Mouse (Mus musculus): ENCODE measurements around the gene Ropn1l.

GRCm38 (mm10) chr15:31460571-31460970 is 7.0 kb upstream of the Ropn1l start:
- TF ChIP-seq CTCF (IDR thresholded peaks at IDR 0.05; ENCODE audit: low read depth, low read length) (no peak), POLR2AphosphoS5 (IDR thresholded peaks at IDR 0.05; ENCODE audit: insufficient replicate concordance, low read depth, low read length) (no peak), TAL1 (conservative IDR thresholded peaks at IDR 0.05; ENCODE audit: low read depth, low read length) (no peak), GATA1 (IDR thresholded peaks at IDR 0.05; ENCODE audit: borderline replicate concordance, low read length) (no peak)

Data from G1E (cell line).